Mouse (Mus musculus) intestine, embryonic 16.5 days (tissue): ENCODE results near the gene Lrrc10b. TPM values are rescaled to one million over a fixed set of nuclear protein-coding genes. Genes with fewer than 3 reads are reported as not detected.
A peak's percentile ranks its signal among the peaks of the same experiment; 100 is the strongest.

Experiments used
- ATAC-seq: fragments of 200-750 bp; cut with Nextera tagmentation; 2 replicates; pipeline ENCODE4 v1.8.0; 2017; ENCODE audit warnings: moderate TSS enrichment, moderate library complexity
- H3K27ac ChIP-seq: fragments of 300-500 bp; sonication (generic); 2 replicates; pipeline ENCODE4 v1.5.1; 2014; ENCODE audit warnings: mild to moderate bottlenecking, low read length
- H3K27me3 ChIP-seq: fragments of 300-500 bp; sonication (generic); replicated peaks from 2 replicates; pipeline ENCODE4 v1.6.1; 2014; ENCODE audit warnings: low read length, control low read depth, mixed read lengths; ENCODE audit not compliant: control insufficient read depth, insufficient read depth
- H3K36me3 ChIP-seq: fragments of 300-500 bp; sonication (generic); 2 replicates; pipeline ENCODE4 v1.6.1; 2014; ENCODE audit warnings: low read length, control low read depth; ENCODE audit not compliant: control insufficient read depth, insufficient read depth
- H3K4me1 ChIP-seq: fragments of 300-500 bp; sonication (generic); 2 replicates; pipeline ENCODE4 v1.6.1; 2014; ENCODE audit warnings: low read length, control low read depth, mixed read lengths; ENCODE audit not compliant: control insufficient read depth, insufficient read depth
- H3K4me2 ChIP-seq: fragments of 300-500 bp; sonication (generic); 2 replicates; pipeline ENCODE4 v1.6.1; 2014; ENCODE audit warnings: low read depth, low read length, control low read depth
- H3K4me3 ChIP-seq: fragments of 300-500 bp; sonication (generic); 2 replicates; pipeline ENCODE4 v1.5.1; 2014; ENCODE audit warnings: mild to moderate bottlenecking, low read length
- H3K9ac ChIP-seq: fragments of 300-500 bp; sonication (generic); 2 replicates; pipeline ENCODE4 v1.6.1; 2014; ENCODE audit warnings: low read depth, low read length
- H3K9me3 ChIP-seq: fragments of 300-500 bp; sonication (generic); 2 replicates; pipeline ENCODE4 v1.6.1; 2016; ENCODE audit warnings: low read length, control low read depth; ENCODE audit not compliant: control insufficient read depth
- WGBS: fragments of 180-500 bp; shearing (Covaris S2); extraction: QIAGEN DNeasy Blood & Tissue Kit; methylation state at CpG from one replicate; pipeline ENCODE4 v1.1.7; 2014; 5-methylcytosine and 5-hydroxymethylcytosine counted together
- polyA plus RNA-seq: library from polyadenylated mRNA; unstranded; fragments of >200 nt; fragmentation: Nextera tagmentation; extraction: Ambion mirVana; gene quantifications from 2 replicates; pipeline ENCODE4 v1.2.1, GENCODE M21; 2015

The Lrrc10b gene
- polyA plus RNA-seq, 1 experiment from 2014 or later: 0.18 TPM

- Histone ChIP-seq H3K27me3 (peaks cover 49% of the 10 kb centered on the region), H3K36me3 (no peaks in the 10 kb centered on the region), H3K4me1 (peaks cover 18% of the 10 kb centered on the region), H3K9me3 (no peaks in the 10 kb centered on the region), H3K27ac (no peak overlapping the region), H3K4me3 (no peak overlapping the region), H3K9ac (no peak overlapping the region), H3K4me2 (no peak overlapping the region)
- ATAC-seq: no peak
- 53% methylated on average over 4 of the region's 4 CpGs for WGBS
Measured at GRCm38 (mm10) chr19:10454718-10455436, 2.4 kb downstream of the Lrrc10b start.

- Histone ChIP-seq H3K4me2 (no peak overlapping the region), H3K27me3 (0 out of 2 replicates have a peak, but pooled peaks cover 3% of the 10 kb centered on the region), H3K4me1 (no peaks in the 10 kb centered on the region), H3K27ac (no peak overlapping the region), H3K36me3 (no peaks in the 10 kb centered on the region), H3K9me3 (no peaks in the 10 kb centered on the region), H3K4me3 (no peak overlapping the region), H3K9ac (no peak overlapping the region)
- WGBS: 2% methylated on average over 3 of the region's 3 CpGs
- ATAC-seq: peak; percentile 76
Measured at GRCm38 (mm10) chr19:10449708-10450107, 7.6 kb downstream of the Lrrc10b start.

- 0 out of 2 replicates have a peak, but pooled peaks cover 2% of the 10 kb centered on the region for H3K27me3 ChIP-seq
- 66% methylated on average over 6 of the region's 6 CpGs for WGBS
- H3K9me3 ChIP-seq: no peaks in the 10 kb centered on the region
- no peaks in the 10 kb centered on the region for H3K4me1 ChIP-seq
- no peaks in the 10 kb centered on the region for H3K36me3 ChIP-seq
- ATAC-seq: 0 out of 2 replicates have a peak, but pooled peaks have one; percentile 27
- no peak overlapping the region for H3K27ac ChIP-seq
- no peak overlapping the region for H3K9ac ChIP-seq
- H3K4me2 ChIP-seq: no peak overlapping the region
- H3K4me3 ChIP-seq: no peak overlapping the region
Measured at GRCm38 (mm10) chr19:10449190-10449589, 8.1 kb downstream of the Lrrc10b start.

- no peak overlapping the region for H3K4me2 ChIP-seq
- H3K4me3 ChIP-seq: no peak overlapping the region
- no peaks in the 10 kb centered on the region for H3K36me3 ChIP-seq
- no peaks in the 10 kb centered on the region for H3K9me3 ChIP-seq
- H3K27me3 ChIP-seq: no peaks in the 10 kb centered on the region
- no peak for ATAC-seq
- no peaks in the 10 kb centered on the region for H3K4me1 ChIP-seq
- H3K9ac ChIP-seq: no peak overlapping the region
- H3K27ac ChIP-seq: no peak overlapping the region
- WGBS: 93% methylated on average over 7 of the region's 7 CpGs
Measured at GRCm38 (mm10) chr19:10448275-10448674, 9.0 kb downstream of the Lrrc10b start.

GRCm38 (mm10) chr19:10444685-10445369, 12.4 kb downstream of the Lrrc10b start:
- no peak for ATAC-seq
- Histone ChIP-seq H3K9ac (no peak overlapping the region), H3K27me3 (no peaks in the 10 kb centered on the region), H3K4me3 (no peak overlapping the region), H3K27ac (no peak overlapping the region), H3K4me2 (no peak overlapping the region), H3K4me1 (no peaks in the 10 kb centered on the region), H3K9me3 (no peaks in the 10 kb centered on the region), H3K36me3 (no peaks in the 10 kb centered on the region)
- 90% methylated on average over 15 of the region's 15 CpGs for WGBS

GRCm38 (mm10) chr19:10437521-10437920, 19.8 kb downstream of the Lrrc10b start:
- Histone ChIP-seq H3K9ac (no peak overlapping the region), H3K4me3 (no peak overlapping the region), H3K4me2 (no peak overlapping the region), H3K27me3 (no peaks in the 10 kb centered on the region), H3K36me3 (no peaks in the 10 kb centered on the region), H3K27ac (no peak overlapping the region), H3K4me1 (peaks cover 5% of the 10 kb centered on the region; the same call in 1 of the 2 replicates), H3K9me3 (no peaks in the 10 kb centered on the region)
- WGBS: 67% methylated on average over 1 of the region's 1 CpGs
- no peak for ATAC-seq

- no peak overlapping the region for H3K9ac ChIP-seq
- H3K36me3 ChIP-seq: no peaks in the 10 kb centered on the region
- no peaks in the 10 kb centered on the region for H3K9me3 ChIP-seq
- H3K27ac ChIP-seq: no peak overlapping the region
- no peak for ATAC-seq
- H3K4me3 ChIP-seq: no peak overlapping the region
- 29% methylated on average over 1 of the region's 1 CpGs for WGBS
- H3K4me1 ChIP-seq: peaks cover 7% of the 10 kb centered on the region; the same call in 1 of the 2 replicates
- H3K4me2 ChIP-seq: no peak overlapping the region
- no peaks in the 10 kb centered on the region for H3K27me3 ChIP-seq
Measured at GRCm38 (mm10) chr19:10436726-10437125, 20.5 kb downstream of the Lrrc10b start.

- Histone ChIP-seq H3K27ac (no peak overlapping the region), H3K9ac (no peak overlapping the region), H3K9me3 (no peaks in the 10 kb centered on the region), H3K4me2 (no peak overlapping the region), H3K27me3 (no peaks in the 10 kb centered on the region), H3K4me3 (no peak overlapping the region), H3K4me1 (peaks cover 16% of the 10 kb centered on the region), H3K36me3 (no peaks in the 10 kb centered on the region)
- 0 out of 2 replicates have a peak, but pooled peaks have one; percentile 7 for ATAC-seq
- WGBS: 25% methylated on average over 3 of the region's 3 CpGs
Measured at GRCm38 (mm10) chr19:10435908-10436307, 21.4 kb downstream of the Lrrc10b start.

GRCm38 (mm10) chr19:10434927-10435326, 22.3 kb downstream of the Lrrc10b start:
- H3K36me3 ChIP-seq: no peaks in the 10 kb centered on the region
- H3K9ac ChIP-seq: no peak overlapping the region
- no peak overlapping the region for H3K4me3 ChIP-seq
- peaks cover 25% of the 10 kb centered on the region for H3K4me1 ChIP-seq
- H3K9me3 ChIP-seq: no peaks in the 10 kb centered on the region
- WGBS: 45% methylated on average over 6 of the region's 6 CpGs
- H3K4me2 ChIP-seq: no peak overlapping the region
- no peaks in the 10 kb centered on the region for H3K27me3 ChIP-seq
- no peak overlapping the region for H3K27ac ChIP-seq
- ATAC-seq: peak; percentile 63
